Mouse (Mus musculus): ENCODE data around the gene Pcyt2.

DNA sequence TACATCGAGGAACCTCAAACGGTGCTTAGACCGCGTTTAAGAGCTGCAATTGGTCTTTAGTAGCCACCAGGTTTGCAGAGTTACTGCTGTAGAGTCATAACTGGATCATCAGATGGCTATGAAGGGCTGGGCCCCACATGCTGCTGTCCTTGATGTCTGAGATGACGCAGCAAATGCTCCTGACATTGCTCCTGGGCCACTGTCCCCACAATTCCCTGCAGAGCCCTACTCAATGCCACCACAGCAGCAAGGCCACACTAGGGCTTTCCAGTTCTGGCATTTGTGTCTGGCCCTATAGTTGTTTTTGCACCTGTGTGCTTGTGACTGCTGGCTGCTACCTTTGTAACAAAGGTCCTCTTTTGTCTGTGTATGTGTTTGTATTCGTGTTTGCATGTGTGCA, 5.1 kb upstream of the Pcyt2 start:
- TF ChIP-seq USF1 (IDR thresholded peaks at IDR 0.05; ENCODE audit: low read depth) (no peak), CTCF (IDR thresholded peaks at IDR 0.05; ENCODE audit: control insufficient read depth, insufficient read depth, insufficient read length) (no peak), MYOG (IDR thresholded peaks at IDR 0.05; ENCODE audit: control insufficient read depth, extremely low read depth, insufficient read length) (no peak), CEBPB (IDR thresholded peaks at IDR 0.05; ENCODE audit: low read depth) (no peak), MAX (IDR thresholded peaks at IDR 0.05) (no peak), MYOD1 (IDR thresholded peaks at IDR 0.05; ENCODE audit: control insufficient read depth, insufficient read length, low read depth) (no peak), FOSL1 (IDR thresholded peaks at IDR 0.05; ENCODE audit: insufficient read depth, low read length, poor library complexity, severe bottlenecking) (no peak)

Data from C2C12 (cell line).